Comparison of ENCODE assay signal across 13 mouse cellular contexts in the genomic region with DNA sequence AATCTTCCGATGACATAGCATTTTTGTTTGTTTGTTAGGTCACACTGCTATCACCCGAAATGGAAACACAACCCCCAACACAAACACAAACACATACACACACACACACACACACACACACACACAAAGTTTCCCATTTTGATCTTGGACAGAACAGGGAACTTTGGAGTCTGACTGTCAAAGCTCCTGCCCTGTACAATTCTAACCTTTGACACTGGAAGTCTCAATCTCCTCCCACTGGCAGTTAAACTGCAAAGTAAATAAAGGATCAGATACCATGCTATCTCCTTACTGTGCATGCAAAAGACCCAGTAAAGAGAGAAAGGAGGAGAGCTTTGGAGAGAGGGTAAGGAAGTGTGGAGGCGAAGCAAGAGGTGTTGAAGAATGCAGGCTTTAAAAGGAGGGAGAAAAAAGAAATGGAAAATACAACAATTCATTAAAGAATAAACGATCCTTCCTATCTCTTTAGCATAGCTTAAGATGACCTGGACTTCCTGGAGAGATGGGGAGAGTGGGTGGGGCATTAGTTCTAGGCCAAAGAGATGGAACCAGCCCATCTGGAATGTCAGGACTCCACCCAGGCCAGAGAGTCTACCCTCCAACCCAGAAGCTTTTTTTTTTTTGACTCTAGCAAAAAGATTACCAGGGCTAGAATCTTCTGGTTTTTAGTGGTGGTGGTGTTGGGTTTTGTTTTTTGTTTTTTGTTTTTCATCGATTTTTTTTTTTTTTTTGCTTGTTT. TPM values are rescaled to one million over a fixed set of nuclear protein-coding genes. Genes with fewer than 3 reads are reported as not detected.
DNase-seq lines count a peak whose midpoint lies in the region; TF ChIP-seq lines count a peak whose summit lies in the region.
"Had no signal": no experiment of that assay in that cellular context is flagged by ENCODE, and none has a peak within 500 bp of the region (broad histone marks: within the 10 kb centered on the region; RNA-seq: fewer than 3 reads in every experiment).

No protein-coding gene starts in this region.

- no peaks in the 10 kb centered on the region for H3K79me2 ChIP-seq in myocyte (ENCODE audit: control insufficient read depth, insufficient read depth)

- TF ChIP-seq CTCF in kidney, adult 2 months (conservative IDR thresholded peaks at IDR 0.05; ENCODE audit: insufficient read depth, insufficient read length, low read depth, low read length) = no peak

- H3K36me3 ChIP-seq in kidney, adult 2 months (ENCODE audit: control insufficient read depth, insufficient read depth, low read length) = no peaks in the 10 kb centered on the region
- no peaks in the 10 kb centered on the region for H3K36me3 ChIP-seq in myocyte (ENCODE audit: control insufficient read depth, insufficient read depth)
- H3K36me3 ChIP-seq: G1E had no signal

- H3ac ChIP-seq in myocyte (ENCODE audit: control insufficient read depth, insufficient read length) = no peak overlapping the region

- peak overlapping the region; percentile 8 for H3K4me2 ChIP-seq in myocyte (ENCODE audit: low read depth)

- WGBS in kidney, adult 2 months = 37% methylated on average over 5 of the region's 5 CpGs

- no peak overlapping the region for H3K4me3 ChIP-seq in kidney, adult 2 months (ENCODE audit: insufficient read depth, low read depth, low read length)
- H3K4me3 ChIP-seq in myocyte = no peak overlapping the region
- H3K4me3 ChIP-seq: layer of hippocampus, adult 2 months had no signal

- H3K4me1 ChIP-seq in kidney, adult 2 months (ENCODE audit: control insufficient read depth, insufficient read depth, low read length) = peaks cover 6% of the 10 kb centered on the region; the same call in 1 of the 2 replicates

- no peaks in the 10 kb centered on the region for H3K27me3 ChIP-seq in kidney, adult 2 months (replicated peaks; ENCODE audit: control insufficient read depth, insufficient read depth, low read length)
- H3K27me3 ChIP-seq in myocyte (ENCODE audit: control insufficient read depth, insufficient read depth, insufficient read length) = no peaks in the 10 kb centered on the region

- TF ChIP-seq POLR2A in kidney, adult 2 months (IDR thresholded peaks at IDR 0.05; ENCODE audit: low read depth, low read length) = no peak
- TF ChIP-seq POLR2A in myocyte (IDR thresholded peaks at IDR 0.05; ENCODE audit: insufficient read length, low read depth) = no peak

- peak; percentile 66 for DNase-seq in kidney, adult 2 months
- DNase-seq in kidney, adult 11 months = no peak
- DNase-seq in embryo, embryonic 10 days (ENCODE audit: low spot score) = peak; percentile 57
- peak; percentile 53 for DNase-seq in kidney, postnatal 14 days
- DNase-seq in frontal cortex, postnatal 36 days (ENCODE audit: low spot score in 2 of 2) = no peak
- no peak for DNase-seq in testis, postnatal 14 days (ENCODE audit: low spot score)
- no peak for DNase-seq in layer of hippocampus, adult 9-11 months
- DNase-seq: left cerebral cortex, postnatal 4 days; right cerebral cortex, postnatal 4 days; thymus, adult 18-20 months had no signal

- H3K27ac ChIP-seq in kidney, adult 2 months (ENCODE audit: insufficient read depth, low read depth, low read length) = no peak overlapping the region
- H3K27ac ChIP-seq: layer of hippocampus, adult 2 months had no signal

TF ChIP-seq in myocyte, 11 proteins besides CTCF, POLR2A, EP300 and RAD21:
- TF ChIP-seq MYOG (IDR thresholded peaks at IDR 0.05; ENCODE audit: control insufficient read depth in 1 of 3, insufficient read depth in 1 of 3, insufficient read length in 2 of 3, low read depth in 2 of 3) (no peak), MYOD1 (IDR thresholded peaks at IDR 0.05; ENCODE audit: control insufficient read depth in 1 of 3, insufficient read length in 2 of 3, low read depth in 2 of 3) (no peak), TCF3 (IDR thresholded peaks at IDR 0.05; ENCODE audit: insufficient read length, low read depth) (no peak), MAX (IDR thresholded peaks at IDR 0.05; ENCODE audit: low read depth) (no peak), POLR2AphosphoS2 (IDR thresholded peaks at IDR 0.05; ENCODE audit: insufficient read length, low read depth) (no peak), E2F4 (IDR thresholded peaks at IDR 0.05; ENCODE audit: insufficient read depth) (no peak), USF1 (IDR thresholded peaks at IDR 0.05; ENCODE audit: low read depth) (no peak), CEBPB (IDR thresholded peaks at IDR 0.05; ENCODE audit: insufficient read depth, poor library complexity, severe bottlenecking) (no peak), REST (IDR thresholded peaks at IDR 0.05; ENCODE audit: insufficient read depth, insufficient read length) (no peak), SRF (IDR thresholded peaks at IDR 0.05; ENCODE audit: control insufficient read depth, insufficient read length, low read depth) (no peak), TCF12 (IDR thresholded peaks at IDR 0.05; ENCODE audit: insufficient read depth, poor library complexity, severe bottlenecking) (no peak)

RNA-seq across cellular contexts. Expression of a gene that starts 36.2 kb away (rescaled TPM):
- polyA plus RNA-seq in kidney, adult 2 months (2012; rRNA removed) = 10.0 and 10.3 TPM in 2 replicates
- polyA plus RNA-seq in myocyte (2012; fragmentation: generic; extraction: Trizol) = 15.9 TPM
- polyA plus RNA-seq: G1E had no signal

RNA-seq across cellular contexts. Expression of a gene that starts 40.4 kb away (rescaled TPM):
- not detected in 2 replicates for polyA plus RNA-seq in kidney, adult 2 months (2012; rRNA removed)
- polyA plus RNA-seq in myocyte (2012; fragmentation: generic; extraction: Trizol) = not detected
- polyA plus RNA-seq: G1E had no signal

Comparison
In these comparisons a context has a peak if more than half of its experiments do, and no peak if none do; other contexts are left out.
1. DNase-seq: peak in kidney, adult 2 months (single experiment), embryo, embryonic 10 days (single experiment) and kidney, postnatal 14 days (single experiment); none in kidney, adult 11 months (single experiment), frontal cortex, postnatal 36 days (0 of 2), testis, postnatal 14 days (single experiment) and layer of hippocampus, adult 9-11 months (single experiment).